Mouse (Mus musculus): ENCODE results near the gene Gm17359. TPM values are rescaled to one million over a fixed set of nuclear protein-coding genes. Genes with fewer than 3 reads are reported as not detected.

Gm17359 gene
- polyA plus RNA-seq, 1 experiment from 2014 or later = not detected

- Histone ChIP-seq H3K4me1 (replicated peaks; ENCODE audit: control insufficient read depth, insufficient read depth, low read length) (no peaks in the 10 kb centered on the region), H3K9ac (ENCODE audit: low read length) (no peak overlapping the region), H3K27ac (ENCODE audit: low read depth) (no peak overlapping the region), H3K9me3 (ENCODE audit: control insufficient read depth, low read length) (no peaks in the 10 kb centered on the region), H3K4me2 (ENCODE audit: low read length) (no peak overlapping the region), H3K4me3 (ENCODE audit: low read depth, low read length) (no peak overlapping the region), H3K36me3 (ENCODE audit: control insufficient read depth, insufficient read depth, low read length) (peaks cover 18% of the 10 kb centered on the region), H3K27me3 (replicated peaks; ENCODE audit: control insufficient read depth, insufficient read depth, low read length) (no peaks in the 10 kb centered on the region)
- ATAC-seq (replicated peaks; ENCODE audit: low FRiP score, low TSS enrichment, low read depth) (no peak), DNase-seq (ENCODE audit: low spot score) (no peak)
- 37% methylated on average over 11 of the region's 11 CpGs for WGBS
Measured at GRCm38 (mm10) chr3:79455761-79456160, 119.3 kb downstream of the Gm17359 start.

GRCm38 (mm10) chr3:79458651-79459275, 122.3 kb downstream of the Gm17359 start:
- Histone ChIP-seq H3K9me3 (ENCODE audit: control insufficient read depth, low read length) (no peaks in the 10 kb centered on the region), H3K36me3 (ENCODE audit: control insufficient read depth, insufficient read depth, low read length) (peaks cover 26% of the 10 kb centered on the region), H3K9ac (ENCODE audit: low read length) (no peak overlapping the region), H3K4me1 (replicated peaks; ENCODE audit: control insufficient read depth, insufficient read depth, low read length) (no peaks in the 10 kb centered on the region), H3K27me3 (replicated peaks; ENCODE audit: control insufficient read depth, insufficient read depth, low read length) (no peaks in the 10 kb centered on the region), H3K4me3 (ENCODE audit: low read depth, low read length) (no peak overlapping the region), H3K4me2 (ENCODE audit: low read length) (no peak overlapping the region), H3K27ac (ENCODE audit: low read depth) (no peak overlapping the region)
- no peak for DNase-seq (ENCODE audit: low spot score)
- no peak for ATAC-seq (replicated peaks; ENCODE audit: low FRiP score, low TSS enrichment, low read depth)
- WGBS = 88% methylated on average over 14 of the region's 14 CpGs

DNA sequence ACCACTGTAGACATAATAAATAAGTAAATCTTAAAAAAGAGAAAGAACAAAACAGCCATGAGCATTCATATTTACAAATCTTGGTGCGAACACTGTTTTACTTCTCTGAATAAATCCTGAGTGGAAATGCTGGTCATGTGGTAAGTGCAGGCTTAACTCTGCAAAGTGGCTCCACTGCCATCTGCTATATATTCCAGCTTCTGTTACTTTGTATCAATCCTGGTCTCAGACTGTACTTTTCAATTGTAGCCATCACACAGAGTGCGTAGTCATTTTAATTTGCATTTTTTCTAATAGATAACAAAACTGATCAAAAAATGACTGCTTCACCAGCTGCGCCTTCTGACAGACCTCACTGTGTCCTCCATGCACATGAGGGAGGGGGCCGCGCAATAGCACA, 133.0 kb downstream of the Gm17359 start:
- H3K27ac ChIP-seq (ENCODE audit: low read depth) = no peak overlapping the region
- DNase-seq (ENCODE audit: low spot score) = no peak

GRCm38 (mm10) chr3:79472362-79472761, 135.9 kb downstream of the Gm17359 start:
- DNase-seq (ENCODE audit: low spot score) (no peak), ATAC-seq (replicated peaks; ENCODE audit: low FRiP score, low TSS enrichment, low read depth) (no peak)
- Histone ChIP-seq H3K4me3 (ENCODE audit: low read depth, low read length) (no peak overlapping the region), H3K36me3 (ENCODE audit: control insufficient read depth, insufficient read depth, low read length) (peaks cover 11% of the 10 kb centered on the region; the same call in 1 of the 2 replicates), H3K27ac (ENCODE audit: low read depth) (no peak overlapping the region), H3K4me1 (replicated peaks; ENCODE audit: control insufficient read depth, insufficient read depth, low read length) (no peaks in the 10 kb centered on the region), H3K27me3 (replicated peaks; ENCODE audit: control insufficient read depth, insufficient read depth, low read length) (no peaks in the 10 kb centered on the region), H3K9me3 (ENCODE audit: control insufficient read depth, low read length) (no peaks in the 10 kb centered on the region), H3K4me2 (ENCODE audit: low read length) (no peak overlapping the region), H3K9ac (ENCODE audit: low read length) (no peak overlapping the region)
- WGBS = 92% methylated on average over 5 of the region's 5 CpGs

More for the DNA sequence above, 133.0 kb downstream of the Gm17359 start:
- H3K4me1 ChIP-seq (replicated peaks; ENCODE audit: control insufficient read depth, insufficient read depth, low read length) = no peaks in the 10 kb centered on the region
- H3K4me3 ChIP-seq (ENCODE audit: low read depth, low read length) = no peak overlapping the region
- 97% methylated on average over 5 of the region's 5 CpGs for WGBS
- no peaks in the 10 kb centered on the region for H3K9me3 ChIP-seq (ENCODE audit: control insufficient read depth, low read length)
- no peaks in the 10 kb centered on the region for H3K27me3 ChIP-seq (replicated peaks; ENCODE audit: control insufficient read depth, insufficient read depth, low read length)
- ATAC-seq (replicated peaks; ENCODE audit: low FRiP score, low TSS enrichment, low read depth) = no peak
- no peak overlapping the region for H3K4me2 ChIP-seq (ENCODE audit: low read length)
- peaks cover 12% of the 10 kb centered on the region; the same call in 1 of the 2 replicates for H3K36me3 ChIP-seq (ENCODE audit: control insufficient read depth, insufficient read depth, low read length)
- no peak overlapping the region for H3K9ac ChIP-seq (ENCODE audit: low read length)

DNA sequence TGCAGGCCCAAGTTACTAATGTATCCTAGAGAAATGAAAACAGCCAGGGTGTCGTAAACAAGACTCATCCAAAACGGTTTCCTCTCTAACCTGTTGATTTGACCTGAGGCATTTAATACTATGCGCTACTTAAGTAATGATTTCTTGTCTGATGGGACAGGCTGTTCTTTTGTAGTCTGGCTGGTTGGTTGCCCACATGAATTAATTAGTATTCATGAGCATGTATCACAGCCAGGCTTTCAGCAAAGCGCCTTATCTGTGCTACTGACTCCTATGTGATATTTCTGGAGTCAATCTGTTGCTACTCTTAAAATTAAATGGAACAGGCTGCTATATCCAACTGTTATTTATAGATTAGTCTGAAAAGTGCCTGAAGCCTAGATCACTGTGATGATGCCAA, 138.4 kb downstream of the Gm17359 start:
- H3K4me3 ChIP-seq (ENCODE audit: low read depth, low read length) = no peak overlapping the region
- H3K36me3 ChIP-seq (ENCODE audit: control insufficient read depth, insufficient read depth, low read length) = peaks cover 17% of the 10 kb centered on the region
- no peaks in the 10 kb centered on the region for H3K27me3 ChIP-seq (replicated peaks; ENCODE audit: control insufficient read depth, insufficient read depth, low read length)
- H3K9ac ChIP-seq (ENCODE audit: low read length) = no peak overlapping the region
- no peaks in the 10 kb centered on the region for H3K4me1 ChIP-seq (replicated peaks; ENCODE audit: control insufficient read depth, insufficient read depth, low read length)
- no peak for DNase-seq (ENCODE audit: low spot score)
- H3K9me3 ChIP-seq (ENCODE audit: control insufficient read depth, low read length) = no peaks in the 10 kb centered on the region
- no peak overlapping the region for H3K4me2 ChIP-seq (ENCODE audit: low read length)
- WGBS = 79% methylated on average over 4 of the region's 4 CpGs
- ATAC-seq (replicated peaks; ENCODE audit: low FRiP score, low TSS enrichment, low read depth) = no peak
- H3K27ac ChIP-seq (ENCODE audit: low read depth) = no peak overlapping the region

- H3K4me1 ChIP-seq (replicated peaks; ENCODE audit: control insufficient read depth, insufficient read depth, low read length) = no peaks in the 10 kb centered on the region
- ATAC-seq (replicated peaks; ENCODE audit: low FRiP score, low TSS enrichment, low read depth) = no peak
- no peak for DNase-seq (ENCODE audit: low spot score)
- H3K27me3 ChIP-seq (replicated peaks; ENCODE audit: control insufficient read depth, insufficient read depth, low read length) = no peaks in the 10 kb centered on the region
- H3K9ac ChIP-seq (ENCODE audit: low read length) = no peak overlapping the region
- no peak overlapping the region for H3K4me2 ChIP-seq (ENCODE audit: low read length)
- H3K36me3 ChIP-seq (ENCODE audit: control insufficient read depth, insufficient read depth, low read length) = peaks cover 28% of the 10 kb centered on the region
- H3K4me3 ChIP-seq (ENCODE audit: low read depth, low read length) = no peak overlapping the region
- no peak overlapping the region for H3K27ac ChIP-seq (ENCODE audit: low read depth)
- H3K9me3 ChIP-seq (ENCODE audit: control insufficient read depth, low read length) = no peaks in the 10 kb centered on the region
- WGBS = 86% methylated on average over 2 of the region's 2 CpGs
Measured at GRCm38 (mm10) chr3:79475980-79476379, 139.5 kb downstream of the Gm17359 start.

- peaks cover 36% of the 10 kb centered on the region for H3K36me3 ChIP-seq (ENCODE audit: control insufficient read depth, insufficient read depth, low read length)
- WGBS = 87% methylated on average over 8 of the region's 8 CpGs
- no peaks in the 10 kb centered on the region for H3K4me1 ChIP-seq (replicated peaks; ENCODE audit: control insufficient read depth, insufficient read depth, low read length)
- no peak for DNase-seq (ENCODE audit: low spot score)
- no peak for ATAC-seq (replicated peaks; ENCODE audit: low FRiP score, low TSS enrichment, low read depth)
- H3K9me3 ChIP-seq (ENCODE audit: control insufficient read depth, low read length) = no peaks in the 10 kb centered on the region
- no peak overlapping the region for H3K9ac ChIP-seq (ENCODE audit: low read length)
- H3K4me2 ChIP-seq (ENCODE audit: low read length) = no peak overlapping the region
- no peak overlapping the region for H3K4me3 ChIP-seq (ENCODE audit: low read depth, low read length)
- no peaks in the 10 kb centered on the region for H3K27me3 ChIP-seq (replicated peaks; ENCODE audit: control insufficient read depth, insufficient read depth, low read length)
- no peak overlapping the region for H3K27ac ChIP-seq (ENCODE audit: low read depth)
Measured at GRCm38 (mm10) chr3:79478400-79478799, 141.9 kb downstream of the Gm17359 start.

GRCm38 (mm10) chr3:79478880-79479279, 142.4 kb downstream of the Gm17359 start:
- Histone ChIP-seq H3K4me1 (replicated peaks; ENCODE audit: control insufficient read depth, insufficient read depth, low read length) (no peaks in the 10 kb centered on the region), H3K9ac (ENCODE audit: low read length) (no peak overlapping the region), H3K4me2 (ENCODE audit: low read length) (no peak overlapping the region), H3K27me3 (replicated peaks; ENCODE audit: control insufficient read depth, insufficient read depth, low read length) (no peaks in the 10 kb centered on the region), H3K4me3 (ENCODE audit: low read depth, low read length) (no peak overlapping the region), H3K9me3 (ENCODE audit: control insufficient read depth, low read length) (no peaks in the 10 kb centered on the region), H3K36me3 (ENCODE audit: control insufficient read depth, insufficient read depth, low read length) (peaks cover 36% of the 10 kb centered on the region), H3K27ac (ENCODE audit: low read depth) (no peak overlapping the region)
- ATAC-seq (replicated peaks; ENCODE audit: low FRiP score, low TSS enrichment, low read depth) = no peak
- DNase-seq (ENCODE audit: low spot score) = no peak
- WGBS = 86% methylated on average over 4 of the region's 4 CpGs

All from intestine, embryonic 14.5 days (tissue).